Mouse (Mus musculus): Measurements from ENCODE around the gene Lyg1.
A peak's percentile ranks its signal among the peaks of the same experiment; 100 is the strongest.

Gene Lyg1

GRCm38 (mm10) chr1:37954786-37955185 lies 2.8 kb downstream of the Lyg1 start:
- DNase-seq (ENCODE audit: low spot score in 2 of 2) = no peak

GRCm38 (mm10) chr1:37948906-37949305 lies 8.7 kb downstream of the Lyg1 start:
- DNase-seq (ENCODE audit: low spot score in 2 of 2) = no peak

- DNase-seq (ENCODE audit: low spot score in 2 of 2) = peak in 1 of 2 experiments; percentile 6
Observed at GRCm38 (mm10) chr1:37931806-37932205, 25.8 kb downstream of the Lyg1 start.

GRCm38 (mm10) chr1:37925971-37926370 lies 31.6 kb downstream of the Lyg1 start:
- no peak for DNase-seq (ENCODE audit: low spot score in 2 of 2)

- peak in 1 of 2 experiments; percentile 14 for DNase-seq (ENCODE audit: low spot score in 2 of 2)
Observed at GRCm38 (mm10) chr1:37922536-37922935, 35.0 kb downstream of the Lyg1 start.

GRCm38 (mm10) chr1:37918096-37918495 lies 39.5 kb downstream of the Lyg1 start:
- DNase-seq (ENCODE audit: low spot score in 2 of 2) = no peak

GRCm38 (mm10) chr1:37917666-37918065 lies 39.9 kb downstream of the Lyg1 start:
- no peak for DNase-seq (ENCODE audit: low spot score in 2 of 2)

GRCm38 (mm10) chr1:37916393-37916792 lies 41.2 kb downstream of the Lyg1 start, which contains the start of gene Lyg2:
Gene Lyg2, minus strand, starts transcription at chr1:37916493.
- DNase-seq (ENCODE audit: low spot score in 2 of 2) = no peak

- no peak for DNase-seq (ENCODE audit: low spot score in 2 of 2)
Observed at GRCm38 (mm10) chr1:37912751-37913150, 44.8 kb downstream of the Lyg1 start.

GRCm38 (mm10) chr1:37903178-37903577 lies 54.4 kb downstream of the Lyg1 start:
- peak in 1 of 2 experiments; percentile 28 for DNase-seq (ENCODE audit: low spot score in 2 of 2)

- no peak for DNase-seq (ENCODE audit: low spot score in 2 of 2)
Observed at GRCm38 (mm10) chr1:37900288-37900687, 57.3 kb downstream of the Lyg1 start.

- no peak for DNase-seq (ENCODE audit: low spot score in 2 of 2)
Observed at GRCm38 (mm10) chr1:37899816-37900215, 57.7 kb downstream of the Lyg1 start.

All from frontal cortex, postnatal 36 days (tissue).